Mouse (Mus musculus): ENCODE measurements around the gene Dnm3. TPM values are rescaled to one million over a fixed set of nuclear protein-coding genes. Genes with fewer than 3 reads are reported as not detected.

The Dnm3 gene
- polyA plus RNA-seq, 1 experiment = 3.0 TPM

GRCm38 (mm10) chr1:162160718-162161117 is 317.1 kb downstream of the Dnm3 start:
- Histone ChIP-seq H3K4me3 (no peak overlapping the region), H3K36me3 (ENCODE audit: control insufficient read depth, insufficient read depth) (no peaks in the 10 kb centered on the region), H3K27me3 (ENCODE audit: control insufficient read depth, insufficient read depth, insufficient read length) (no peaks in the 10 kb centered on the region), H3ac (ENCODE audit: control insufficient read depth, insufficient read length) (no peak overlapping the region), H3K79me2 (ENCODE audit: control insufficient read depth, insufficient read depth) (no peaks in the 10 kb centered on the region), H3K4me2 (ENCODE audit: low read depth) (no peak overlapping the region)
- TF ChIP-seq E2F4 (IDR thresholded peaks at IDR 0.05; ENCODE audit: insufficient read depth) = no peak
- TF ChIP-seq SRF (IDR thresholded peaks at IDR 0.05; ENCODE audit: control insufficient read depth, insufficient read length, low read depth) = no peak
- TF ChIP-seq POLR2A (IDR thresholded peaks at IDR 0.05; ENCODE audit: insufficient read length, low read depth) = no peak
- TF ChIP-seq MYOD1 (IDR thresholded peaks at IDR 0.05; ENCODE audit: control insufficient read depth in 1 of 3, insufficient read length in 2 of 3, low read depth in 2 of 3) = no peak
- no peak for TF ChIP-seq MAX (IDR thresholded peaks at IDR 0.05; ENCODE audit: low read depth)

GRCm38 (mm10) chr1:162158486-162158885 is 319.3 kb downstream of the Dnm3 start:
- Histone ChIP-seq H3K27me3 (ENCODE audit: control insufficient read depth, insufficient read depth, insufficient read length) (no peaks in the 10 kb centered on the region), H3ac (ENCODE audit: control insufficient read depth, insufficient read length) (no peak overlapping the region), H3K36me3 (ENCODE audit: control insufficient read depth, insufficient read depth) (no peaks in the 10 kb centered on the region), H3K4me2 (ENCODE audit: low read depth) (no peak overlapping the region), H3K79me2 (ENCODE audit: control insufficient read depth, insufficient read depth) (no peaks in the 10 kb centered on the region), H3K4me3 (no peak overlapping the region)
- no peak for TF ChIP-seq TCF12 (IDR thresholded peaks at IDR 0.05; ENCODE audit: insufficient read depth, poor library complexity, severe bottlenecking)
- no peak for TF ChIP-seq POLR2AphosphoS2 (IDR thresholded peaks at IDR 0.05; ENCODE audit: insufficient read length, low read depth)
- no peak for TF ChIP-seq USF1 (IDR thresholded peaks at IDR 0.05; ENCODE audit: low read depth)
- no peak for TF ChIP-seq CEBPB (IDR thresholded peaks at IDR 0.05; ENCODE audit: insufficient read depth, poor library complexity, severe bottlenecking)
- TF ChIP-seq TCF3 (IDR thresholded peaks at IDR 0.05; ENCODE audit: insufficient read length, low read depth) = no peak
- no peak for TF ChIP-seq MAX (IDR thresholded peaks at IDR 0.05; ENCODE audit: low read depth)
- no peak for TF ChIP-seq E2F4 (IDR thresholded peaks at IDR 0.05; ENCODE audit: insufficient read depth)
- TF ChIP-seq MYOG (IDR thresholded peaks at IDR 0.05; ENCODE audit: control insufficient read depth in 1 of 3, insufficient read depth in 1 of 3, insufficient read length in 2 of 3, low read depth in 2 of 3) = no peak
- TF ChIP-seq MYOD1 (IDR thresholded peaks at IDR 0.05; ENCODE audit: control insufficient read depth in 1 of 3, insufficient read length in 2 of 3, low read depth in 2 of 3) = no peak
- TF ChIP-seq REST (IDR thresholded peaks at IDR 0.05; ENCODE audit: insufficient read depth, insufficient read length) = no peak
- no peak for TF ChIP-seq POLR2A (IDR thresholded peaks at IDR 0.05; ENCODE audit: insufficient read length, low read depth)
- TF ChIP-seq SRF (IDR thresholded peaks at IDR 0.05; ENCODE audit: control insufficient read depth, insufficient read length, low read depth) = no peak

GRCm38 (mm10) chr1:162157659-162158058 is 320.2 kb downstream of the Dnm3 start:
- H3K79me2 ChIP-seq (ENCODE audit: control insufficient read depth, insufficient read depth) = no peaks in the 10 kb centered on the region
- no peak overlapping the region for H3K4me3 ChIP-seq
- no peak overlapping the region for H3K4me2 ChIP-seq (ENCODE audit: low read depth)
- no peak overlapping the region for H3ac ChIP-seq (ENCODE audit: control insufficient read depth, insufficient read length)
- H3K36me3 ChIP-seq (ENCODE audit: control insufficient read depth, insufficient read depth) = no peaks in the 10 kb centered on the region
- H3K27me3 ChIP-seq (ENCODE audit: control insufficient read depth, insufficient read depth, insufficient read length) = no peaks in the 10 kb centered on the region
- TF ChIP-seq TCF12 (IDR thresholded peaks at IDR 0.05; ENCODE audit: insufficient read depth, poor library complexity, severe bottlenecking) (no peak), TCF3 (IDR thresholded peaks at IDR 0.05; ENCODE audit: insufficient read length, low read depth) (no peak), REST (IDR thresholded peaks at IDR 0.05; ENCODE audit: insufficient read depth, insufficient read length) (no peak), POLR2AphosphoS2 (IDR thresholded peaks at IDR 0.05; ENCODE audit: insufficient read length, low read depth) (no peak), MYOG (IDR thresholded peaks at IDR 0.05; ENCODE audit: control insufficient read depth in 1 of 3, insufficient read depth in 1 of 3, insufficient read length in 2 of 3, low read depth in 2 of 3) (no peak)

GRCm38 (mm10) chr1:162156873-162157272 is 321.0 kb downstream of the Dnm3 start:
- no peaks in the 10 kb centered on the region for H3K27me3 ChIP-seq (ENCODE audit: control insufficient read depth, insufficient read depth, insufficient read length)
- TF ChIP-seq CEBPB (IDR thresholded peaks at IDR 0.05; ENCODE audit: insufficient read depth, poor library complexity, severe bottlenecking) (no peak), USF1 (IDR thresholded peaks at IDR 0.05; ENCODE audit: low read depth) (no peak), MYOD1 (IDR thresholded peaks at IDR 0.05; ENCODE audit: control insufficient read depth in 1 of 3, insufficient read length in 2 of 3, low read depth in 2 of 3) (no peak), TCF3 (IDR thresholded peaks at IDR 0.05; ENCODE audit: insufficient read length, low read depth) (no peak), TCF12 (IDR thresholded peaks at IDR 0.05; ENCODE audit: insufficient read depth, poor library complexity, severe bottlenecking) (no peak), POLR2AphosphoS2 (IDR thresholded peaks at IDR 0.05; ENCODE audit: insufficient read length, low read depth) (no peak), MYOG (IDR thresholded peaks at IDR 0.05; ENCODE audit: control insufficient read depth in 1 of 3, insufficient read depth in 1 of 3, insufficient read length in 2 of 3, low read depth in 2 of 3) (no peak), E2F4 (IDR thresholded peaks at IDR 0.05; ENCODE audit: insufficient read depth) (no peak), MAX (IDR thresholded peaks at IDR 0.05; ENCODE audit: low read depth) (no peak), POLR2A (IDR thresholded peaks at IDR 0.05; ENCODE audit: insufficient read length, low read depth) (no peak), REST (IDR thresholded peaks at IDR 0.05; ENCODE audit: insufficient read depth, insufficient read length) (no peak), SRF (IDR thresholded peaks at IDR 0.05; ENCODE audit: control insufficient read depth, insufficient read length, low read depth) (no peak)
- no peak overlapping the region for H3K4me2 ChIP-seq (ENCODE audit: low read depth)
- no peak overlapping the region for H3K4me3 ChIP-seq
- no peak overlapping the region for H3ac ChIP-seq (ENCODE audit: control insufficient read depth, insufficient read length)
- H3K36me3 ChIP-seq (ENCODE audit: control insufficient read depth, insufficient read depth) = no peaks in the 10 kb centered on the region
- H3K79me2 ChIP-seq (ENCODE audit: control insufficient read depth, insufficient read depth) = no peaks in the 10 kb centered on the region

GRCm38 (mm10) chr1:162155546-162155945 is 322.3 kb downstream of the Dnm3 start:
- Histone ChIP-seq H3K79me2 (ENCODE audit: control insufficient read depth, insufficient read depth) (no peaks in the 10 kb centered on the region), H3K4me3 (no peak overlapping the region), H3K4me2 (ENCODE audit: low read depth) (no peak overlapping the region), H3K27me3 (ENCODE audit: control insufficient read depth, insufficient read depth, insufficient read length) (no peaks in the 10 kb centered on the region), H3ac (ENCODE audit: control insufficient read depth, insufficient read length) (no peak overlapping the region), H3K36me3 (ENCODE audit: control insufficient read depth, insufficient read depth) (no peaks in the 10 kb centered on the region)
- no peak for TF ChIP-seq CEBPB (IDR thresholded peaks at IDR 0.05; ENCODE audit: insufficient read depth, poor library complexity, severe bottlenecking)
- TF ChIP-seq TCF3 (IDR thresholded peaks at IDR 0.05; ENCODE audit: insufficient read length, low read depth) = no peak
- no peak for TF ChIP-seq MAX (IDR thresholded peaks at IDR 0.05; ENCODE audit: low read depth)
